Mouse (Mus musculus) ES-Bruce4 (cell line): ENCODE results near the gene Neurl1b.

ENCODE experiments used
- CTCF ChIP-seq: IDR thresholded peaks from one replicate; pipeline ENCODE4 v1.8.1; 2011; ENCODE audit warnings: low read depth, low read length
- POLR2A ChIP-seq: IDR thresholded peaks from one replicate; pipeline ENCODE4 v1.8.1; 2011; ENCODE audit warnings: low read length; ENCODE audit not compliant: insufficient read depth

DNA sequence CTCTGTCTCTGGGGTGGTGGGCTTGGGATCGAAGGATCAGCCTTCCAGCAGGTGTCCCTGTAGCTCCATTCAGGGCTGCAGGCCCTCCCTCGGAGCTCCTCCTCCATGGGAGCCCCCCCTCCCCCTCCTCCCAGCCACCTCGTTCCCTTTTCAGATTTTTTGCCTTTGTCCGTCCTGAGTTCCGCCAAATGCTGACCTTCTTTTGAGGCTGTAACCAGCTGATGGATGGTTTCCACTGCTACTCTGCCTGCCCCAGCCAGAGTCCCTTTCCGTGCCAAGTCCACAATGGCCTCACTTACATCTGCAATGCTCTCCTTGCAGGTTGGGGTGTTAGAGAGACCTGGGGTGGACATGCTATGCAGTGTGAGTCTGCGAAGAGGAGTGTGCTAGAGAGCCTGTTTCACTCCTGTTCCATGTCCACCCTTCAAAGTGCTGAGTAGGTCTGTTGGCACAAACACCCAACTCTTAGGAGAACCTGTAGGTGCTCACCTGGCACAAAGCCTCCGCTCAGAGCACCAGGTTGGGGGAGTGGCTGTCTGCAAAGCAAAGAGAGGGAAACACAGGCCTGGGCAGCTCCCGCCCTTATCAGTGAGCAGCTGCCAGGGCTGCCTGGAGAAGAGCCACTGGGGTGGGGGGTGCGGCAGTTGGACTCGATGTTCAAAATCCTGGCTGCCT, 9.5 kb downstream of the Neurl1b start:
- TF ChIP-seq CTCF (peak; percentile 47), POLR2A (no peak)
